Mouse (Mus musculus) lung, postnatal 0 days (tissue): ENCODE results near the gene Egfl7.

Experiments
- CTCF ChIP-seq: IDR thresholded peaks from 2 replicates; pipeline ENCODE4 v1.5.1; 2016; ENCODE audit warnings: antibody characterized with exemption, mild to moderate bottlenecking
- EP300 ChIP-seq: IDR thresholded peaks from 2 replicates; pipeline ENCODE4 v1.6.1; 2016; ENCODE audit warnings: antibody characterized with exemption, mild to moderate bottlenecking, control low read depth

DNA sequence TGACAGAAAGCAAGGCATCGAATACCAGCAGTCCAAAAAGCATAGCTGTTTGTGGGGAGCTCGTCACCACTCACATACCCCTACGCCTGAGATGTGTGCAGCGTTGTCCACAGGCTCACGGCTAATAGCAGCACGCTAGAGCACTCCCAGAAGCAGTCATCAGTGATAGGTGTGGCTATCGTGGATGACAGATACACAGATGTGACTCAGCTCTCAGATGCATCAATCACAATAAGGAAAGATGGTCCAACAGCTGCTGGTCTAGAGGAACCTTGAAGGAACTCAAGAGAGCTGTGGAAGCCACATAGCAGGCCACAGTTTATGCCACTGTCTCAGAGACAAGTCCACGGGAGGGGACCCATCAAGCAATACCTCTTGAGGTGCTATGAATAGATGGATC is 36.0 kb upstream of the Egfl7 start:
- TF ChIP-seq CTCF (no peak), EP300 (no peak)
